Mouse (Mus musculus) kidney, postnatal 0 days (tissue): ENCODE data around the gene Prlh. TPM values are rescaled to one million over a fixed set of nuclear protein-coding genes. Genes with fewer than 3 reads are reported as not detected.

Experiments used
- ATAC-seq: fragments of 200-750 bp; cut with Nextera tagmentation; replicated peaks from 2 replicates; pipeline ENCODE4 v1.8.0; 2017; ENCODE audit warnings: low read depth, moderate number of reproducible peaks, moderate TSS enrichment, moderate library complexity; ENCODE audit not compliant: low FRiP score
- DNase-seq: peaks from one replicate; pipeline ENCODE4 v3.0.0-alpha.2; 2016; ENCODE audit warnings: low spot score
- H3K27ac ChIP-seq: fragments of 300-500 bp; sonication (generic); 2 replicates; pipeline ENCODE4 v1.5.1; 2014; ENCODE audit warnings: mild to moderate bottlenecking
- H3K27me3 ChIP-seq: fragments of 300-500 bp; sonication (generic); 2 replicates; pipeline ENCODE4 v1.6.1; 2014; ENCODE audit warnings: low read length, mixed read lengths; ENCODE audit not compliant: insufficient read depth
- H3K36me3 ChIP-seq: fragments of 300-500 bp; sonication (generic); 2 replicates; pipeline ENCODE4 v1.6.1; 2014; ENCODE audit warnings: low read length, mixed read lengths; ENCODE audit not compliant: insufficient read depth
- H3K4me1 ChIP-seq: fragments of 300-500 bp; sonication (generic); replicated peaks from 2 replicates; pipeline ENCODE4 v1.6.1; 2014; ENCODE audit warnings: antibody characterized with exemption, low read length, mixed read lengths; ENCODE audit not compliant: insufficient read depth
- H3K4me2 ChIP-seq: fragments of 300-500 bp; sonication (generic); 2 replicates; pipeline ENCODE4 v1.6.1; 2014; ENCODE audit warnings: mild to moderate bottlenecking, low read length, moderate library complexity, mixed read lengths
- H3K4me3 ChIP-seq: fragments of 300-500 bp; sonication (generic); replicated peaks from 2 replicates; pipeline ENCODE4 v1.5.1; 2014; ENCODE audit warnings: low read depth, low read length
- H3K9ac ChIP-seq: fragments of 300-500 bp; sonication (generic); 2 replicates; pipeline ENCODE4 v1.6.1; 2014; ENCODE audit warnings: low read depth, low read length
- H3K9me3 ChIP-seq: fragments of 300-500 bp; sonication (generic); replicated peaks from 2 replicates; pipeline ENCODE4 v1.6.1; 2016; ENCODE audit warnings: low read length, inconsistent platforms, mixed read lengths
- CTCF ChIP-seq: IDR thresholded peaks from 2 replicates; pipeline ENCODE4 v1.5.1; 2016; ENCODE audit warnings: antibody characterized with exemption, low read depth, mild to moderate bottlenecking, moderate library complexity
- WGBS: fragments of 180-500 bp; shearing (Covaris S2); extraction: QIAGEN DNeasy Blood & Tissue Kit; methylation state at CpG from one replicate; pipeline ENCODE4 v1.1.7; 2014; 5-methylcytosine and 5-hydroxymethylcytosine counted together
- polyA plus RNA-seq: library from polyadenylated mRNA; unstranded; fragments of >200 nt; fragmentation: Nextera tagmentation; extraction: Ambion mirVana; gene quantifications from 2 replicates; pipeline ENCODE4 v1.2.1, GENCODE M21; 2015

Gene Prlh
- polyA plus RNA-seq, 1 experiment from 2014 or later = not detected

- 92% methylated on average over 1 of the region's 1 CpGs for WGBS
- Histone ChIP-seq H3K27me3 (no peaks in the 10 kb centered on the region), H3K4me2 (no peak overlapping the region), H3K4me3 (no peak overlapping the region), H3K9ac (no peak overlapping the region), H3K27ac (no peak overlapping the region), H3K9me3 (no peaks in the 10 kb centered on the region), H3K4me1 (peaks cover 9% of the 10 kb centered on the region; the same call in 1 of the 2 replicates), H3K36me3 (no peaks in the 10 kb centered on the region)
- no peak for ATAC-seq
- DNase-seq = no peak
- TF ChIP-seq CTCF = no peak
Observed at GRCm38 (mm10) chr1:90995916-90996315, 43.0 kb downstream of the Prlh start.

GRCm38 (mm10) chr1:90997136-90997535 is 44.2 kb downstream of the Prlh start:
- no peak for ATAC-seq
- TF ChIP-seq CTCF = no peak
- 59% methylated on average over 4 of the region's 4 CpGs for WGBS

GRCm38 (mm10) chr1:90997641-90998040 is 44.7 kb downstream of the Prlh start:
- Histone ChIP-seq H3K36me3 (no peaks in the 10 kb centered on the region), H3K4me2 (no peak overlapping the region), H3K27me3 (no peaks in the 10 kb centered on the region), H3K4me1 (peaks cover 9% of the 10 kb centered on the region; the same call in 1 of the 2 replicates), H3K9me3 (no peaks in the 10 kb centered on the region), H3K27ac (no peak overlapping the region), H3K4me3 (no peak overlapping the region), H3K9ac (no peak overlapping the region)
- ATAC-seq = no peak
- DNase-seq = no peak
- 84% methylated on average over 5 of the region's 5 CpGs for WGBS
- no peak for TF ChIP-seq CTCF

More at GRCm38 (mm10) chr1:90997136-90997535, 44.2 kb downstream of the Prlh start:
- Histone ChIP-seq H3K36me3 (no peaks in the 10 kb centered on the region), H3K27ac (no peak overlapping the region), H3K27me3 (no peaks in the 10 kb centered on the region), H3K4me2 (no peak overlapping the region), H3K9ac (no peak overlapping the region), H3K4me1 (peaks cover 9% of the 10 kb centered on the region; the same call in 1 of the 2 replicates), H3K4me3 (no peak overlapping the region), H3K9me3 (no peaks in the 10 kb centered on the region)
- DNase-seq = no peak

GRCm38 (mm10) chr1:90998268-90998890 is 45.5 kb downstream of the Prlh start, which contains the start of gene Lrrfip1:
Gene Lrrfip1, plus strand, starts transcription at chr1:90998737.
- TF ChIP-seq CTCF = no peak
- WGBS = 2% methylated on average over 56 of the region's 59 CpGs

GRCm38 (mm10) chr1:90998891-90999611 is 46.1 kb downstream of the Prlh start:
- Histone ChIP-seq H3K9ac (peak overlapping the region; percentile 66), H3K36me3 (no peaks in the 10 kb centered on the region), H3K4me2 (peak overlapping the region; percentile 80), H3K27me3 (no peaks in the 10 kb centered on the region), H3K27ac (no peak overlapping the region), H3K4me1 (peaks cover 9% of the 10 kb centered on the region; the same call in 1 of the 2 replicates), H3K9me3 (no peaks in the 10 kb centered on the region), H3K4me3 (peak overlapping the region; percentile 60)
- peak; percentile 27 for ATAC-seq
- TF ChIP-seq CTCF = no peak
- 2% methylated on average over 38 of the region's 41 CpGs for WGBS
- DNase-seq = peak; percentile 21

More at GRCm38 (mm10) chr1:90998268-90998890, 45.5 kb downstream of the Prlh start, which contains the start of gene Lrrfip1:
- peak; percentile 62 for ATAC-seq
- Histone ChIP-seq H3K27me3 (no peaks in the 10 kb centered on the region), H3K4me3 (peak within 1 kb of the TSS; percentile 60), H3K4me1 (peaks cover 9% of the 10 kb centered on the region; the same call in 1 of the 2 replicates), H3K9me3 (no peaks in the 10 kb centered on the region), H3K9ac (peak within 1 kb of the TSS; percentile 66), H3K4me2 (peak within 1 kb of the TSS; percentile 80), H3K36me3 (no peaks in the 10 kb centered on the region), H3K27ac (no peak within 1 kb of the TSS)
- DNase-seq = peak; percentile 63

GRCm38 (mm10) chr1:90999911-91000601 is 47.1 kb downstream of the Prlh start:
- H3K4me3 ChIP-seq = peak overlapping the region; percentile 60; the same call in 1 of the 2 replicates
- H3K27ac ChIP-seq = no peak overlapping the region
- DNase-seq = no peak
- H3K9me3 ChIP-seq = no peaks in the 10 kb centered on the region
- TF ChIP-seq CTCF = no peak
- H3K27me3 ChIP-seq = no peaks in the 10 kb centered on the region
- no peak overlapping the region for H3K9ac ChIP-seq
- ATAC-seq = no peak
- peak overlapping the region; percentile 80; the same call in 1 of the 2 replicates for H3K4me2 ChIP-seq
- H3K36me3 ChIP-seq = no peaks in the 10 kb centered on the region
- WGBS = 57% methylated on average over 10 of the region's 10 CpGs
- H3K4me1 ChIP-seq = peaks cover 9% of the 10 kb centered on the region; the same call in 1 of the 2 replicates
